Mouse (Mus musculus) retina, postnatal 7 days (tissue): ENCODE data around the gene Spem2.
"Not testable (repeated sequence)": the region's sequence is repeated elsewhere in the genome, so short reads cannot be mapped to it uniquely, and the experiment has no call there.

Experiments used
- DNase-seq: peaks from one replicate; pipeline ENCODE4 v3.0.0-alpha.2; 2012; ENCODE audit warnings: low read depth, low spot score

Gene Spem2

GRCm38 (mm10) chr11:69818365-69818764 is at the start of gene Spem2:
TSS of gene Spem2 (minus strand) at chr11:69818465.
- DNase-seq = no peak

GRCm38 (mm10) chr11:69867335-69867734 is 49.1 kb upstream of the Spem2 start:
- no peak for DNase-seq

- no peak for DNase-seq
Measured at GRCm38 (mm10) chr11:69865561-69865960, 47.3 kb upstream of the Spem2 start.

DNA sequence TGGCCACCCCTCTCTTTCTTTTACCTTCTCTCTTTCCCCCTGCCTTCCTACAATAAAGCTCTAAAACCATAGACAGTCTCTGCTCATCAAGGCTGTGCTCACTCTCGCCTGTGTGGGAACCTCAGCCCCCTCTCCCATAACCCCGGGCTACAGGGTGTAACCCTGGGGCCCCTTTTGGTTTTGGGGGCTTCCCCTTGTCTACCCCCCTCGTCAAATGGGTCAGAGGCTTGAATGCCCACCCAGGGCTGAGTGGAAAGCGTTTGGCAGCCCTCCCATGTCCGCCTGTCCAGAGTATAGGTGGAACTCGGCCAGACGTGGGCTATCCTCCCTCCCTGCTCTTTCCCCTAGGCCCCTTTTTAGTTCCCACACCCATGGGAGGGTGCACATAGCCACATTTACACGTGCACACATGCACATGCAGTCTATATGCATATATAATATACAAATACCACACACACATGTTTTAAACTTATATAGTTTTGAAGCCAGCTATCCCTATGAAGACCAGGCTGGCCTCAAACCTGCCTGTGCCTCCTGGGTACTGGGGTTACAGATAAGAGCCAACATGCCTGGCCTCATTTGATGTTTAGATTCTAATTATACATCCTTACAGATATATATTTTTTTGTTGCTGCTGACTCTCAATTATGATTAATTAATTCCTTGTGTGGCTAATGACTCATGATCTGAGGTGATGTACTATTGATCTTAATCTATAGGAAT is 46.0 kb upstream of the Spem2 start:
- DNase-seq = no peak

GRCm38 (mm10) chr11:69863729-69864128 is 45.5 kb upstream of the Spem2 start:
- not testable (repeated sequence) for DNase-seq

DNA sequence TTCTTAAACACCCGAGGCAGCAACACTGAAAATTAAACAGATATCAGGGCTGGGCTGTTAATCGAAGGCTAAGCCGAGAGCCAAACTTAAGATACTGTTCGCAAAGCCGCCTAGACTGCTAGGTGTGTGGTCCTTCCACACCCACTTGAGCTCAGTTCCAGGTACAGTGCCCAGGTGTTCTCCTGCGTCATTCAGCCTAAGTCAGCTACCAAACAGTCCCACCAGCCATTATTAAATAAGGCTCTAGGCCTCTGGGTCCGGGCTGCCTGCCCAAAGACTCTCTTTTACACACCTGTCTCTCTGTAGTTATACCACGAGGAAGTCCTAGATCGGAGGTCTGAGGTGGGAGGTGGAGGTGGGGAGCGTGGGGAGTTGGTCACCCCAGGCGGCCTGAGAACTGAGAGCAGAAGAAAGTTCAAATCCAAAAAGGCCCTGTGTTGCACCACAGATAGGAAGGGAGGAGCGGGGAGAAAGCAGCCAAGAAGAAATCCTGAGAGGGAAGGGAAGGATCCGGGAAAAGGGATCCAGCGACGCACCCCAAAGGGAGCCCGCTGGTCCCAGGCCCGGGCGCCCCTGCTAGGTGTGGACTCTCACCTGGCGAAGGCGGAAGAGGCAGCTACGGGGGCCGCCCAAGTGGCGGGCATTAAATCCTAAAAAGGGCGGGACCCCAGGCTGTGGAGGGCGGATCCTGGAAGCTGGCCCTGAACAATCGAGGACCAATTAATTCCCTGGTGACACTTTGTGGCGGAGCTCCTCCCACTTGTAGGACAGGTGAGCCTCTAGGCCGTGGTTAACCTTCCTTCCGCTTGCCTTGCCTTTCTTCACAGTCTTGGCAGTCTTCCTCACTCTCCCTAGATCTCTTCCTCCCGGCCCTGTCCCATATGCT is 40.1 kb upstream of the Spem2 start, which contains the start of gene Tnk1:
Gene Tnk1, minus strand, starts transcription at position 618 of the 886 bp plus-strand sequence.
- DNase-seq = no peak

DNA sequence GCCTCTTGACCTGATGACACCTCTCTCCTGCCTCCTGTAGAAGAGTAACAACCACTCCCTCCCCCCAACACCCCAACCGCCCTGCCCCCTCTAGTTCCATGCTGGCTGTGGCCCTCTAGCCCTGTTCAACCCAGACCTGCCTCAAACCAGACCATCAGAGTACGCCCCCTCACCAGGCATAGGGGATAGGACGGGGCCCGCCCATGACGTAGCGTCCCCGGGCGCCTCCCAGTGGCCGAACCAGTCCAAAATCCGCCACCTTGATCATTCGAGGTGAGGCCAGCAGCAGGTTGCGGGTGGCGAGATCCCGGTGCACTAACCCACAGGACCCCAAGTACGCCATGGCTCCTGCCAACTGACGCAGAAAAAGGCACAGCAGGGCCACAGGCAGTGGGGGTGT is 37.1 kb upstream of the Spem2 start:
- no peak for DNase-seq

DNA sequence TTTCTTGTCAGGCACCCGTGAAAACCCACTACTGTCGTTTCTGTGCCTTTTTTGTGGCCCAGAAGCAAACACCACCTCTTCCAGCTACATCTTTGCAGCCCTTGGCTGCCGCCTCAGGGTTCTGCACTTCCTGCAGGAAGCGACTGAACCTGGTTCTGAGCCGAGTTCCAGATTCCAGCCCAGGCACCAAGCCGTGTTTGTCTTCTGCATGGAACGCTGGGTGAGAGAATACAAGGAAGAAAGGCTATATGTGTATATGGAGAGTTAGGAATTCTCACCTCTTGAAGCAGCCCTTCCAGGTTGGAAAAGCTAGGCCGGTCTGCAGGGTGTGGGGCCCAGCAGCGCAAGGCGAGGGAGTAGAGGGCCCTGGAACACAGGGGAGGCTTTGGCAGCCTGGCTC is 36.4 kb upstream of the Spem2 start:
- no peak for DNase-seq

GRCm38 (mm10) chr11:69853994-69854393 is 35.7 kb upstream of the Spem2 start:
- no peak for DNase-seq

GRCm38 (mm10) chr11:69850754-69851153 is 32.5 kb upstream of the Spem2 start:
- no peak for DNase-seq

- DNase-seq = no peak
Measured at GRCm38 (mm10) chr11:69849884-69850283, 31.6 kb upstream of the Spem2 start.

- no peak for DNase-seq
Measured at GRCm38 (mm10) chr11:69849128-69849527, 30.9 kb upstream of the Spem2 start.

- DNase-seq = no peak
Measured at GRCm38 (mm10) chr11:69848021-69848420, 29.8 kb upstream of the Spem2 start.

DNA sequence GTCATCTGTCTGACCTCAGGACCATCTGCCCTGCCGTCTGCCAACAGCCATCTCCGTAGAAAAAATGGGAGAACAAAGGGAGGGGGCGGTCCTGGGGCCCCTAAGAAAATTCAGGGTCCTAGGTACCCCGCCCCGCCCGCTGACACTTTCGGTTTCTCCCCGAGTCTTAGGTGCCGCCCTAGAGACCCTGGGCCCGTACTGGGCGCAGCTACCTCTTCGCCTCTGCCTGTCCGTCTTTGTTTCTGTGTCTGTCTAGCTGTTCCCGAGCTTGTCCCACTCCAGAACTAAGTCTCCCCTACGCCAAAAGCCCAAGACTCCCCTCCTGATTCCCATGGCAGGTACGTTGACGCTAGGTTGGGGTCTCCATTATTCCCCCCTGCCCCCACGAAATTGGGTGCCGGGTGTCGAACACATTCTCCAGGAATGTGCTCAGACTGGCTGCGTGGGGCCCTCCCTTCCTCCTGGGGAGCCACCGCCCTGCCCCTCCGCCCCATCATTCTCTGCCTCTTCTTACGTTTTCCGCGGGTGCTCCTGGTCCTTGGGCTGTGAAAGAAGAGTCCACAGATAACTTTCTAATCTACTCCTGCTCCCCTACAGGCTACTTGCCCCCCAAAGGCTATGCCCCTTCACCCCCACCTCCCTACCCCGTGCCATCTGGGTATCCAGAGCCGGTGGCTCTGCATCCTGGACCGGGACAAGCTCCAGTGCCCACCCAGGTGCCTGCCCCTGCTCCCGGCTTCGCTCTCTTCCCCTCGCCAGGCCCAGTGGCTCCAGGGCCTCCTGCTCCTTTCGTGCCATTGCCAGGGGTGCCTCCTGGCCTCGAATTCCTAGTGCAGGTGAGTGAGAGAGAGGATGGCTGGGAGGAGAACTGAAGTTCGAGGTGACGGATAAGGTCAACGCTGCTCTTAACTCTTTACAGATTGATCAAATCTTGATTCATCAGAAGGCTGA is 28.7 kb upstream of the Spem2 start:
- no peak for DNase-seq

- peak; percentile 74 for DNase-seq
Measured at GRCm38 (mm10) chr11:69846198-69846680, 28.0 kb upstream of the Spem2 start, which contains the start of gene Plscr3. TSS of gene Plscr3 (plus strand) at chr11:69846376.

GRCm38 (mm10) chr11:69838714-69839104 is 20.4 kb upstream of the Spem2 start:
- DNase-seq = no peak

- DNase-seq = peak; percentile 92
Measured at GRCm38 (mm10) chr11:69837952-69838713, 19.9 kb upstream of the Spem2 start, which contains the start of gene Tmem256. TSS of gene Tmem256 (plus strand) at chr11:69838514.

GRCm38 (mm10) chr11:69837604-69837951 is 19.3 kb upstream of the Spem2 start, which contains the start of gene Nlgn2:
TSS of gene Nlgn2 (minus strand) at chr11:69837784.
- peak; percentile 75 for DNase-seq

GRCm38 (mm10) chr11:69836703-69837576 is 18.7 kb upstream of the Spem2 start:
- no peak for DNase-seq

DNA sequence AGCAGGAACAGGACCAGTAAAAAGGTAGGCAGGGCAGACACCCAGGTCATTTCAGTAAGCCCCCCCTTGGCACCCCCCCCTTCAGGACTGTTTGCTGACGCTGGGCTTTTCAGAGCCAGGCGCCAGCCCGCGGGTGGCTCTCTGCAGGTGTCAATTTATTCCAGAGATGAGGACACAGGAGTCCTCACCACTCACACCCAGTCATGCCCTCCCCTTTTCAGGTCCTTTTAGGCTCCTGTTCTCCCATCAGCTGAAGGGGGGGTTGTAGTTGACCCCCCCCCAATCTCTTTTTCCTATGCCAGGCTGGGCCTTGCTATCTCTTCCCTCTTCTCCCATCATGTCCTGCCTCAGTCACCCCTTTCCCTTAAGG is 17.7 kb upstream of the Spem2 start:
- no peak for DNase-seq
